21 mouse cellular contexts compared by ENCODE assay signal in the genomic region with DNA sequence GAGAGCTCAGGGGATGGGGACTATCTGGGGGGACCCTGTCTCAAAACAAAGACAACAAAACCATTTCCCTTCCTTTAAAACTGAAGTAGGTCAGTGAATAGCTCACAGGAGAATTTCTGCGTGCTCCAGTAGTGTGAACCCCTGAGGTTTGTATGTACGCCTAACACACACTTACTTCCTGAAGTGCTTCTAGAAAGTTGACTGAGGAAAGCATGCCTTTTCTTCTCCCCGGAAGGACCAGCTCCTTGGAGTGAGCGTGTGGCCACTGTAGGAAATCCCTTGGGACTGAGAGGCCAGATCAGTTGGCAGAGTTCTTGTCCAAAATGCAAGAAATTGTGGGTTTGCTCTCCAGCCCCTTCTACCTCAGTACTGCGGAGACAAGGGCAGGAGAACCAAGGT.
"Had no signal": no experiment of that assay in that cellular context is flagged by ENCODE, and none has a peak within 500 bp of the region (broad histone marks: within the 10 kb centered on the region; RNA-seq: fewer than 3 reads in every experiment).

No protein-coding gene starts in this region.

- ATAC-seq: intestine, embryonic 16.5 days; liver, embryonic 12.5 days; midbrain, embryonic 15.5 days had no signal

- H3K9me3 ChIP-seq: limb, embryonic 13.5 days; liver, embryonic 12.5 days; liver, embryonic 15.5 days; megakaryocyte, embryonic 14.5 days; midbrain, embryonic 10.5 days; midbrain, embryonic 15.5 days; neural tube, embryonic 12.5 days; neural tube, embryonic 15.5 days had no signal

- H3K4me1 ChIP-seq: liver, embryonic 12.5 days; midbrain, embryonic 15.5 days; neural tube, embryonic 15.5 days had no signal

- H3K27ac ChIP-seq: limb, embryonic 13.5 days; liver, embryonic 12.5 days; liver, embryonic 15.5 days; midbrain, embryonic 10.5 days; midbrain, embryonic 15.5 days; neural tube, embryonic 12.5 days; neural tube, embryonic 15.5 days; stomach, postnatal 0 days had no signal

- H3K27me3 ChIP-seq: limb, embryonic 13.5 days; liver, embryonic 12.5 days; liver, embryonic 15.5 days; midbrain, embryonic 15.5 days; neural tube, embryonic 12.5 days; neural tube, embryonic 15.5 days had no signal

- H3K36me3 ChIP-seq: limb, embryonic 13.5 days; liver, embryonic 12.5 days; liver, embryonic 15.5 days; midbrain, embryonic 10.5 days; midbrain, embryonic 15.5 days; neural tube, embryonic 12.5 days; neural tube, embryonic 15.5 days had no signal

- DNase-seq: kidney, postnatal 10 days; left cerebral cortex, postnatal 4 days; liver; lung, adult 18-20 months; lung, postnatal 10 days; right cerebral cortex, adult 18-20 months; right cerebral cortex, postnatal 14 days; right cerebral cortex, postnatal 4 days; thymus, adult 2 months; thymus, postnatal 14 days; thymus, postnatal 4 days had no signal

- H3K4me2 ChIP-seq: limb, embryonic 13.5 days; liver, embryonic 12.5 days; liver, embryonic 15.5 days; midbrain, embryonic 15.5 days; neural tube, embryonic 12.5 days; neural tube, embryonic 15.5 days had no signal

- H3K4me3 ChIP-seq: limb, embryonic 13.5 days; liver, embryonic 12.5 days; liver, embryonic 15.5 days; megakaryocyte, embryonic 14.5 days; midbrain, embryonic 10.5 days; midbrain, embryonic 15.5 days; neural tube, embryonic 12.5 days; neural tube, embryonic 15.5 days had no signal

- H3K9ac ChIP-seq: limb, embryonic 13.5 days; liver, embryonic 12.5 days; liver, embryonic 15.5 days; midbrain, embryonic 15.5 days; neural tube, embryonic 12.5 days; neural tube, embryonic 15.5 days had no signal
